Mouse (Mus musculus) midbrain, postnatal 0 days (tissue): ENCODE measurements at regions not wholly inside any gene's neighbourhood (a gene's known extent, or its start where the extent isn't known, plus 50 kb on each side); places are given as distances from the start of the nearest gene placed in this dataset.
A peak's percentile ranks its signal among the peaks of the same experiment; 100 is the strongest.

ENCODE experiments used
- ATAC-seq: fragments of 200-750 bp; cut with Nextera tagmentation; 2 replicates; pipeline ENCODE4 v1.8.0; 2017; ENCODE audit warnings: moderate number of reproducible peaks, mild to moderate bottlenecking, moderate TSS enrichment, moderate library complexity; ENCODE audit not compliant: low FRiP score
- DNase-seq: peaks from one replicate; pipeline ENCODE4 v3.0.0-alpha.2; 2015; ENCODE audit warnings: low spot score
- H3K27ac ChIP-seq: fragments of 300-500 bp; sonication (generic); 2 replicates; pipeline ENCODE4 v1.5.1; 2014; ENCODE audit warnings: low read depth, mild to moderate bottlenecking, low read length, mixed read lengths
- H3K27me3 ChIP-seq: fragments of 300-500 bp; sonication (generic); 2 replicates; pipeline ENCODE4 v1.6.1; 2014; ENCODE audit warnings: low read length, control low read depth, mixed read lengths; ENCODE audit not compliant: insufficient read depth
- H3K36me3 ChIP-seq: fragments of 300-500 bp; sonication (generic); 2 replicates; pipeline ENCODE4 v1.6.1; 2014; ENCODE audit warnings: low read length, control low read depth, mixed read lengths; ENCODE audit not compliant: insufficient read depth
- H3K4me1 ChIP-seq: fragments of 300-500 bp; sonication (generic); 2 replicates; pipeline ENCODE4 v1.6.1; 2014; ENCODE audit warnings: mild to moderate bottlenecking, control low read depth, antibody characterized with exemption, low read length, mixed read lengths; ENCODE audit not compliant: insufficient read depth
- H3K4me2 ChIP-seq: fragments of 300-500 bp; sonication (generic); 2 replicates; pipeline ENCODE4 v1.6.1; 2014; ENCODE audit warnings: low read depth, mild to moderate bottlenecking, low read length, mixed read lengths; ENCODE audit not compliant: poor library complexity, severe bottlenecking
- H3K4me3 ChIP-seq: fragments of 300-500 bp; sonication (generic); 2 replicates; pipeline ENCODE4 v1.5.1; 2014; ENCODE audit warnings: low read depth, mild to moderate bottlenecking, low read length, moderate library complexity
- H3K9ac ChIP-seq: fragments of 300-500 bp; sonication (generic); replicated peaks from 2 replicates; pipeline ENCODE4 v1.6.1; 2014; ENCODE audit warnings: mild to moderate bottlenecking, low read length, moderate library complexity, mixed read lengths; ENCODE audit not compliant: poor library complexity, severe bottlenecking
- H3K9me3 ChIP-seq: fragments of 300-500 bp; sonication (generic); 2 replicates; pipeline ENCODE4 v1.6.1; 2016; ENCODE audit warnings: low read length, control low read depth
- CTCF ChIP-seq: IDR thresholded peaks from 2 replicates; pipeline ENCODE4 v1.5.1; 2016; ENCODE audit warnings: antibody characterized with exemption, mild to moderate bottlenecking
- WGBS: fragments of 180-500 bp; shearing (Covaris S2); extraction: QIAGEN DNeasy Blood & Tissue Kit; methylation state at CpG from one replicate; pipeline ENCODE4 v1.1.7; 2014; 5-methylcytosine and 5-hydroxymethylcytosine counted together

DNA sequence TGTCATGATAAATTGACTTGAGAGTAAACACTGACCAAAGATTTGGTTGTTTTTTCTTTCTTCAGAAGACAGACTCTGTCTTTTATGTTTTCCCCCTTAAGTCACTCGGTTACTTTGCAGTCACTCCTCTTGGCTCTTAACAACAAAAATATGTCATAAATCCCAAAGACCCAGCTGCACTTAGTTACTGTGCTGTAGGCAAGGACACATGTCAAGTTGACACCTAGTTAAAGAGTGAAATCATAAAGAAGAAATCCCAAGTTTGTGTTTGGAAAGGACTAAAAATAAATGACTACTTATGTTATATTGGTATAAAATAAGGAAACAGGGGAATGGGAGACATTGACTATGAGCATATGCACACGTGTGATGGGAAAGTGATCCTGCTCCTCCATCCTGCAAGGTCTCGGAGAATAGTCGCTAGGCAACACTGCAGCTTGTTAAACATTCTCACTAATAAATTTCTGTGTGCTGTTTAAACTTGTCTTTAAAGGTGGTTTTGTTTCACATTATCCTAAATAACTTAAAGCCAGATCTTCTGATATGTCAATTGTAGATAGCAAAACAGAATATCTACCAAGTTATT lies 298.1 kb downstream of the Gulp1 start:
- Histone ChIP-seq H3K4me2 (no peak overlapping the region), H3K9ac (no peak overlapping the region), H3K27ac (no peak overlapping the region), H3K9me3 (no peaks in the 10 kb centered on the region), H3K4me1 (no peaks in the 10 kb centered on the region), H3K27me3 (no peaks in the 10 kb centered on the region), H3K4me3 (no peak overlapping the region), H3K36me3 (no peaks in the 10 kb centered on the region)
- WGBS = 72% methylated on average over 4 of the region's 4 CpGs
- ATAC-seq (no peak), DNase-seq (peak; percentile 0)
- no peak for TF ChIP-seq CTCF

- H3K9me3 ChIP-seq = no peaks in the 10 kb centered on the region
- H3K27me3 ChIP-seq = no peaks in the 10 kb centered on the region
- no peak overlapping the region for H3K4me3 ChIP-seq
- ATAC-seq = no peak
- no peak for TF ChIP-seq CTCF
- 94% methylated on average over 1 of the region's 1 CpGs for WGBS
- H3K9ac ChIP-seq = no peak overlapping the region
- no peak overlapping the region for H3K27ac ChIP-seq
- no peak for DNase-seq
- no peak overlapping the region for H3K4me2 ChIP-seq
- no peaks in the 10 kb centered on the region for H3K4me1 ChIP-seq
- no peaks in the 10 kb centered on the region for H3K36me3 ChIP-seq
Measured at GRCm38 (mm10) chr1:44863390-44863789, 312.1 kb downstream of the Gulp1 start.

DNA sequence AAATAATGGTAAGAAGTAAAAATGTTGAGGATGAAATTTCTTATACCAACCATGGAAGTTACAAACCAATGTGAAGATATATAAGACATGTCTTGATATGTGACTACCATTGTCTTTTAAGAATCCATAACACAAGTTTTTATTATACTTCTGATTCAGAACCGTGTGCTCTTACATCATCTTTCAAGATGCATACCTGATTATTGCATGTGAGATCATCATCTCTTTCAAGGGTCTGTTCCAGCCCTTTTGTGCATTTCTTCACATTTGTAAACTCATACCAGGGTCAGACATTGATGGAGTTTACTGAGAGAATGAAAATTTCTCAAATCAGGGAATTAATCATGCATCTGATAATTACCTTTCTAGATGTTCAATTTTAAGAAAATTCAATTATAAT lies 312.5 kb downstream of the Gulp1 start:
- H3K27me3 ChIP-seq = no peaks in the 10 kb centered on the region
- no peaks in the 10 kb centered on the region for H3K36me3 ChIP-seq
- ATAC-seq (no peak), DNase-seq (no peak)
- H3K27ac ChIP-seq = no peak overlapping the region
- H3K9ac ChIP-seq = no peak overlapping the region
- no peak overlapping the region for H3K4me2 ChIP-seq
- no peak overlapping the region for H3K4me3 ChIP-seq
- WGBS = 92% methylated on average over 1 of the region's 1 CpGs
- TF ChIP-seq CTCF = no peak
- no peaks in the 10 kb centered on the region for H3K4me1 ChIP-seq
- H3K9me3 ChIP-seq = no peaks in the 10 kb centered on the region

- TF ChIP-seq CTCF = no peak
- ATAC-seq = no peak
- H3K9me3 ChIP-seq = no peaks in the 10 kb centered on the region
Measured at GRCm38 (mm10) chr1:44891611-44892010, 340.3 kb downstream of the Gulp1 start.

GRCm38 (mm10) chr1:44892378-44892777 lies 341.1 kb downstream of the Gulp1 start:
- TF ChIP-seq CTCF = no peak
- H3K9ac ChIP-seq = no peak overlapping the region
- no peaks in the 10 kb centered on the region for H3K27me3 ChIP-seq
- no peaks in the 10 kb centered on the region for H3K4me1 ChIP-seq
- no peak overlapping the region for H3K27ac ChIP-seq
- H3K4me2 ChIP-seq = no peak overlapping the region
- no peak for DNase-seq
- H3K9me3 ChIP-seq = no peaks in the 10 kb centered on the region
- ATAC-seq = no peak
- no peak overlapping the region for H3K4me3 ChIP-seq
- H3K36me3 ChIP-seq = no peaks in the 10 kb centered on the region
- WGBS = 75% methylated on average over 1 of the region's 1 CpGs

More at GRCm38 (mm10) chr1:44891611-44892010, 340.3 kb downstream of the Gulp1 start:
- no peaks in the 10 kb centered on the region for H3K36me3 ChIP-seq
- H3K9ac ChIP-seq = no peak overlapping the region
- no peak overlapping the region for H3K27ac ChIP-seq
- DNase-seq = no peak
- H3K27me3 ChIP-seq = no peaks in the 10 kb centered on the region
- H3K4me3 ChIP-seq = no peak overlapping the region
- H3K4me2 ChIP-seq = no peak overlapping the region
- H3K4me1 ChIP-seq = no peaks in the 10 kb centered on the region
